Mouse (Mus musculus) hindbrain, embryonic 11.5 days (tissue): Measurements from ENCODE around the gene Wbp1. TPM values are rescaled to one million over a fixed set of nuclear protein-coding genes. Genes with fewer than 3 reads are reported as not detected.

ENCODE experiments used
- ATAC-seq: fragments of 200-750 bp; cut with Nextera tagmentation; 2 replicates; pipeline ENCODE4 v1.8.0; 2017; ENCODE audit warnings: mild to moderate bottlenecking, moderate TSS enrichment, moderate library complexity; ENCODE audit not compliant: low FRiP score
- DNase-seq: peaks from one replicate; pipeline ENCODE4 v3.0.0-alpha.2; 2015; ENCODE audit warnings: low spot score
- H3K27ac ChIP-seq: fragments of 300-500 bp; sonication (generic); 2 replicates; pipeline ENCODE4 v1.5.1; 2014; ENCODE audit warnings: mild to moderate bottlenecking, low read depth, low read length
- H3K27me3 ChIP-seq: fragments of 300-500 bp; sonication (generic); 2 replicates; pipeline ENCODE4 v1.6.1; 2014; ENCODE audit warnings: mild to moderate bottlenecking, low read length, moderate library complexity, mixed read lengths; ENCODE audit not compliant: control insufficient read depth, insufficient read depth
- H3K36me3 ChIP-seq: fragments of 300-500 bp; sonication (generic); 2 replicates; pipeline ENCODE4 v1.6.1; 2014; ENCODE audit warnings: mild to moderate bottlenecking, low read length, moderate library complexity, mixed read lengths; ENCODE audit not compliant: control insufficient read depth, insufficient read depth
- H3K4me1 ChIP-seq: fragments of 300-500 bp; sonication (generic); replicated peaks from 2 replicates; pipeline ENCODE4 v1.6.1; 2014; ENCODE audit warnings: low read length, mixed read lengths; ENCODE audit not compliant: control insufficient read depth, insufficient read depth
- H3K4me2 ChIP-seq: fragments of 300-500 bp; sonication (generic); replicated peaks from 2 replicates; pipeline ENCODE4 v1.6.1; 2014; ENCODE audit warnings: mild to moderate bottlenecking, low read depth, low read length
- H3K4me3 ChIP-seq: fragments of 300-500 bp; sonication (generic); 2 replicates; pipeline ENCODE4 v1.5.1; 2014; ENCODE audit warnings: low read depth, low read length
- H3K9ac ChIP-seq: fragments of 300-500 bp; sonication (generic); 2 replicates; pipeline ENCODE4 v1.6.1; 2014; ENCODE audit warnings: low read depth, low read length
- H3K9me3 ChIP-seq: fragments of 300-500 bp; sonication (generic); 2 replicates; pipeline ENCODE4 v1.6.1; 2016; ENCODE audit warnings: low read length; ENCODE audit not compliant: control insufficient read depth
- WGBS: fragments of 180-500 bp; shearing (Covaris S2); extraction: QIAGEN DNeasy Blood & Tissue Kit; methylation state at CpG from one replicate; pipeline ENCODE4 v1.1.7; 2014; 5-methylcytosine and 5-hydroxymethylcytosine counted together
- polyA plus RNA-seq: library from polyadenylated mRNA; unstranded; fragments of >200 nt; fragmentation: Nextera tagmentation; extraction: Ambion mirVana; gene quantifications from 2 replicates; pipeline ENCODE4 v1.2.1, GENCODE M21; 2014

Gene Wbp1
- polyA plus RNA-seq, 1 experiment from 2014 or later, result 179 TPM

DNA sequence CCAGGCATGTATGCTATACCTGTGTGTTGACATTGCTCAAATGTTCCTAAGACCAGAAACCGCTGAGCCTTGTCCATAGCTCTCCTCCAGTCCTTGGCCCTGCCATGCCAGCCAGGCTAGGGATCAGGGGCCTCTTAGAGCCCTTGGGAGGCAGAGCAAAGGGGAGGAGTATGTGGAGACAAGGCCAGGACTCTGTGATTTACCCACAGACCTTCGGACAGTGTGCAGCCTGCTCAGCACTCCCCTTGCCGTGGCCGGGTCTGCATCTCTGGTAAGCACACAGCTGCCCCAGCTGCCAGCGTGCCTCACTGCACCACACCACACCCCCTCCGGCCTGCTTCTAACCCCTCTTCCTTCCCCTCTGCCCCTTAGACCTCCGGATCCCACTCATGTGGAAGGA, 25.9 kb upstream of the Wbp1 start:
- 61% methylated on average over 7 of the region's 7 CpGs for WGBS
- H3K9me3 ChIP-seq, result no peaks in the 10 kb centered on the region
- peaks cover 5% of the 10 kb centered on the region for H3K4me1 ChIP-seq
- no peak for ATAC-seq
- H3K4me2 ChIP-seq, result no peak overlapping the region
- no peaks in the 10 kb centered on the region for H3K27me3 ChIP-seq
- H3K36me3 ChIP-seq, result 0 out of 2 replicates have a peak, but pooled peaks cover 2% of the 10 kb centered on the region
- no peak for DNase-seq
- H3K4me3 ChIP-seq, result no peak overlapping the region
- no peak overlapping the region for H3K27ac ChIP-seq
- no peak overlapping the region for H3K9ac ChIP-seq

DNA sequence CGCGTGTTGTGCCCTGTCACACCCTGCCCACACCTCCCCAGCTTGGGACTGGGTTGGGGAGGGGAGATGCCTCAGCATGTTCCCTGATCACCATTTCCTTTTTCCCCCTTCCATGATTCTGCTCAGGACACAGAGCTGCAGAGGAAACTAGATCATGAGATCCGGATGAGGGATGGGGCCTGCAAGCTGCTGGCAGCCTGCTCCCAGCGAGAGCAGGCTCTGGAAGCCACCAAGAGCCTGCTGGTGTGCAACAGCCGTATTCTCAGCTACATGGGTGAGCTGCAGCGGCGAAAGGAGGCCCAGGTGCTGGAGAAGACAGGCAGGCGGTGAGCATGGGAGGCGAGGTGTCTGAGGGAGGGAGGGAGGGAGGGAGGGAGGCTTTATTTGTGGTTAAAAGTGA, 24.4 kb upstream of the Wbp1 start:
- Histone ChIP-seq H3K36me3 (0 out of 2 replicates have a peak, but pooled peaks cover 2% of the 10 kb centered on the region), H3K27ac (no peak overlapping the region), H3K4me3 (no peak overlapping the region), H3K4me2 (no peak overlapping the region), H3K4me1 (peaks cover 8% of the 10 kb centered on the region), H3K9me3 (no peaks in the 10 kb centered on the region), H3K27me3 (no peaks in the 10 kb centered on the region; the same call in 1 of the 2 replicates), H3K9ac (no peak overlapping the region)
- WGBS, result 75% methylated on average over 9 of the region's 9 CpGs
- ATAC-seq (no peak), DNase-seq (no peak)

DNA sequence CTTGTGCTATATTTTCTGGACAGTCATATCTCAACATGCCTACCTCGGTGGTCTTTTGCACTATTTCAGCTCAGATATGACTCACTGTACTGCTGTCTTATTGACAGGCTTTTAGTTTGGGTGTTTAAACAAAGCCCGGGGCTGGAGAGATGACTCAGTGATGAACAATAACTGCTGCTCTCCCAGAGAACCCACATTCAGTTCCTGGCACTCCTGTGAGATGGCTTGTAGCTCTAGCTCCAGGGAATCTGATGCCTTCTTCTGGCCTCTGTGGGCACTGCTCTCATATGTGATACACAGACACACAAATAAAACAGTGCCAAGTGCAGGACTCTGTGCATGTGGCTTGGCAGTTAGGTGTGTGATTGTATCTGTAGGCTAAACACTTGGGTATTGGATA, 23.9 kb upstream of the Wbp1 start:
- peaks cover 8% of the 10 kb centered on the region for H3K4me1 ChIP-seq
- no peaks in the 10 kb centered on the region for H3K9me3 ChIP-seq
- no peak overlapping the region for H3K9ac ChIP-seq
- ATAC-seq (no peak), DNase-seq (no peak)
- H3K27me3 ChIP-seq, result no peaks in the 10 kb centered on the region; the same call in 1 of the 2 replicates
- no peak overlapping the region for H3K4me2 ChIP-seq
- H3K4me3 ChIP-seq, result no peak overlapping the region
- H3K36me3 ChIP-seq, result 0 out of 2 replicates have a peak, but pooled peaks cover 2% of the 10 kb centered on the region
- 89% methylated on average over 2 of the region's 2 CpGs for WGBS
- no peak overlapping the region for H3K27ac ChIP-seq

DNA sequence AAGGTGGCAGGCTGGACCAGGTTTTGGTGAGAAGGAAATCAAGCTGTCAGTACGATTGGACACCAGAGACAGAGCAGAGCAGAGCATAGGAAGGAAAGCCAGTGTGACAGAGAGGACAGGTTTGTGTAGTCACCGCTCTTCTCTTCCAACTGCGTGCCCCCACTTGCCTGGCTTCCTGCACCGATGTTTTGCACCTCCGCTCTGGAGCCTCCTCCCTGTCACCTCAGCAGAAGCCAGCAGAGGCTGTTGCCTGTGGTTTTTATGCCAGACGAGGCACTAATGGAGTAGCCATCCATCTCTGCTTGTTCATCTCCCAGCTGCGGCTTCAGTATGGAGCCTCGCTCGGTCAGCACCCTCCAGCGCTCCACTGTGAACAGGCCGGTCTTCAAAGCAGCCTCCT, 21.5 kb upstream of the Wbp1 start:
- DNase-seq, result no peak
- H3K4me1 ChIP-seq, result peaks cover 11% of the 10 kb centered on the region
- WGBS, result 40% methylated on average over 11 of the region's 11 CpGs
- H3K9ac ChIP-seq, result no peak overlapping the region
- no peak for ATAC-seq
- H3K36me3 ChIP-seq, result 0 out of 2 replicates have a peak, but pooled peaks cover 2% of the 10 kb centered on the region
- no peak overlapping the region for H3K27ac ChIP-seq
- H3K9me3 ChIP-seq, result no peaks in the 10 kb centered on the region
- peak overlapping the region; percentile 59 for H3K4me2 ChIP-seq
- no peak overlapping the region for H3K4me3 ChIP-seq
- no peaks in the 10 kb centered on the region; the same call in 1 of the 2 replicates for H3K27me3 ChIP-seq

DNA sequence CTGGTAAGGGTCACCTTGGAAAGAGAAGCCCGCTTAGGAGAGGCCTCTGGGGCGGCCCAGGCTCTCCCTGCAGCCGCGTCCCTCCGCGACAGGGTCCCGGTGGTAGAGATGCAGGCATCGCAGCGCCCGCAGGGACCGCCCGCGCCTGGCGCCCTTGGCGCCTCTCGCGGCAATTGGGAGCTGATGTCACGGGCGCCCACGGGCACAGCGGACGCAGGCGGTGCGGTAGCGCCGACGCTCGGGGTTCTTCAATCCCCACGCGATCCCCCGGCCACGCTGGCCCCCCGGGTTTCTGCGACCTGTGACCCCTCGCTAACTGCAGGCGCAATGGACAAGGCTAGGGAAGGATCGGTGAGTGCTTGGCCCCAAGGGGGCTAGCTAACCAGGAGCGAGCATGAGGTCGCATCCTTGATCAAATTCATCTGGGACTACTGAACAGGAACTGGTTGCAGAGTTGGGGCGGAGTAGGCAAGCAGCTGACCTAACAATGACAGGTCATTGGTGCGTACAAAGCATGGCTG, 20.9 kb upstream of the Wbp1 start:
- 3% methylated on average over 41 of the region's 41 CpGs for WGBS
- peak overlapping the region; percentile 59 for H3K4me2 ChIP-seq
- 0 out of 2 replicates have a peak overlapping the region, but pooled peaks have one; percentile 20 for H3K27ac ChIP-seq
- no peaks in the 10 kb centered on the region; the same call in 1 of the 2 replicates for H3K27me3 ChIP-seq
- ATAC-seq (peak; percentile 6; the same call in 1 of the 2 replicates), DNase-seq (peak; percentile 41)
- 0 out of 2 replicates have a peak, but pooled peaks cover 2% of the 10 kb centered on the region for H3K36me3 ChIP-seq
- H3K4me3 ChIP-seq, result peak overlapping the region; percentile 31
- peak overlapping the region; percentile 46 for H3K9ac ChIP-seq
- peaks cover 11% of the 10 kb centered on the region for H3K4me1 ChIP-seq
- no peaks in the 10 kb centered on the region for H3K9me3 ChIP-seq

DNA sequence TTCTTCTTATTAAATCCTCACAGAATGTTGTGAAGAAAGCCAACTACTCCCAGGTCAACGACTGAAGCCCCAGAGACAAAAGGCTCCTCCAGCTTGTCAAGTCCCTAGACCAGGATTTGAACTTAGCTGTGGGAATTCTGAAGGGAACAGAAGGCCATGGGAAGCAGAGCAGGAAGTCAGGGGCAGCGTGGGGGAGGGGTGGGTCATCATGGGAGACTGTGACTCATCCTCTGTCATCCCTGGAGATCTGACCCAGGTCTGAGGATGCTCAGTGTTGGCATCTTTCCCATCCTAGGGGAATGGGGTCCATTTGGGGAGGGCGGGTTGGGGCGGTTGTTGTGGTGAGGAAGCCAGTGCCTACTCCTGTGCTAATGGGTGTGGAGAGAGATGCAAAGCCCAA, 20.3 kb upstream of the Wbp1 start:
- Histone ChIP-seq H3K9ac (peak overlapping the region; percentile 46), H3K27ac (no peak overlapping the region), H3K4me2 (peak overlapping the region; percentile 59), H3K36me3 (no peaks in the 10 kb centered on the region), H3K9me3 (no peaks in the 10 kb centered on the region), H3K4me3 (peak overlapping the region; percentile 31; the same call in 1 of the 2 replicates), H3K27me3 (no peaks in the 10 kb centered on the region; the same call in 1 of the 2 replicates), H3K4me1 (peaks cover 11% of the 10 kb centered on the region)
- 24% methylated on average over 4 of the region's 4 CpGs for WGBS
- DNase-seq, result no peak
- ATAC-seq, result no peak

DNA sequence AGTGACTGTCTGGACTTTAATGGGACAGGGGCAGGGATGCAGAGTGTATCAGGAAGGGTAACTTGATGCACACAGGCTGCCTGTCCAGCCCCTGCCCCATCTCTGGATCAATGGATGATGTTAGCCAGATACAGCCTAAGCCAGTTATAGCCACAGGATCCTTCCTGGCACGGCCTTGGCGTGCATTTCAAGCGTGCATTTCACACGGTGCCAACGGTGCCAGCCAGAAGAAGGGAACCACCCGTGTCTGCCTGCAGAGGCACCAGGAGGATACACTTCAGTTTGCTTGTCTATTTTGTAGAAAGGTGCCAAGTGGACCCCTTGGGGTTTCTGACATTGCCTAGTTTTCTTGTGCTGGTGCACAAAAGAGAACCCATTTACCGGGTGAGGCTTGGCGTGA, 18.7 kb upstream of the Wbp1 start:
- H3K27ac ChIP-seq, result no peak overlapping the region
- no peaks in the 10 kb centered on the region; the same call in 1 of the 2 replicates for H3K27me3 ChIP-seq
- WGBS, result 96% methylated on average over 8 of the region's 8 CpGs
- no peak for ATAC-seq
- no peak overlapping the region for H3K4me2 ChIP-seq
- no peaks in the 10 kb centered on the region for H3K36me3 ChIP-seq
- peaks cover 17% of the 10 kb centered on the region for H3K4me1 ChIP-seq
- H3K4me3 ChIP-seq, result no peak overlapping the region
- no peak for DNase-seq
- no peaks in the 10 kb centered on the region for H3K9me3 ChIP-seq
- no peak overlapping the region for H3K9ac ChIP-seq

DNA sequence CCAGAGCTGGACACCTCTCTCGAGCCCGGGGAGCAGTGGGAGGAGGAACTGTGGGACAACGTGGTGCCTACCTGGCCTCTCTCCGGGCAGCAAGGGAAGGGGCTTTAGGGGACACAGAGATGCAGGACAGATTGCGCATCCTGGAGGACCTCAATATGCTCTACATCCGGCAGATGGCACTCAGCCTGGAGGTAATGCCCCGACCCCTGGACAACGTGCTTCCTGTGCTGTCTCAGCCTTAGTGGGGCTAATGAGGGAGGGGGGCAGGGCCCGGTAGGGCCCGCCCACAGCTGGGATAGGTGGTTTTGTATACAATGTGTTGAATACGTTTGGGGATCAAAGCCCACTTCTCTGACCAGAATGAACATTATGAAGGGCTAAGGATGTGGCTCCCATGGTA, 16.7 kb upstream of the Wbp1 start:
- peak overlapping the region; percentile 62 for H3K4me3 ChIP-seq
- no peaks in the 10 kb centered on the region; the same call in 1 of the 2 replicates for H3K27me3 ChIP-seq
- peaks cover 17% of the 10 kb centered on the region for H3K4me1 ChIP-seq
- H3K27ac ChIP-seq, result peak overlapping the region; percentile 99
- H3K4me2 ChIP-seq, result peak overlapping the region; percentile 87
- 0% methylated on average over 11 of the region's 11 CpGs for WGBS
- H3K9ac ChIP-seq, result peak overlapping the region; percentile 96
- peak; percentile 66 for DNase-seq
- H3K9me3 ChIP-seq, result no peaks in the 10 kb centered on the region
- peak; percentile 60 for ATAC-seq
- H3K36me3 ChIP-seq, result no peaks in the 10 kb centered on the region

DNA sequence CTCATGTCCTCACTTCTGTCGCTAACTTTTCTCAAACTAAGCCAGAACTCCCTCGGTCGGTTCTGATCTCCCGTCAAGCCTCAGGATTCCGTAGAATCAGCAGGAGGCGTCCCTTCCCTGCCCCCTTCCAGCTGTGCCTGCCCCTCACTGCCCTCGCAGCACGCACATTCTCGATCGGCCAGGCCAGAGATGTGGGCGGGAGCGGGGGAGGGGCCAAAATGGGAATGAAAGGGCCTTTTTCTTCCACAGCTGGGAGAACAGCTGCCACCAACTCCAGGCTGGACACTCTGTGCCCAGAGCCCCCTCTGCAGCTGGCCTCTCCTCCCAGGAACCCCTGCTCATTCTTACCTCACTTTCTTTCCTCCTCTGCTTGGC, 16.2 kb upstream of the Wbp1 start:
- ATAC-seq (peak; percentile 78), DNase-seq (peak; percentile 92)
- Histone ChIP-seq H3K4me1 (peaks cover 17% of the 10 kb centered on the region), H3K36me3 (no peaks in the 10 kb centered on the region), H3K4me3 (peak overlapping the region; percentile 62), H3K9ac (peak overlapping the region; percentile 96), H3K9me3 (no peaks in the 10 kb centered on the region), H3K4me2 (peak overlapping the region; percentile 87), H3K27ac (peak overlapping the region; percentile 99), H3K27me3 (no peaks in the 10 kb centered on the region; the same call in 1 of the 2 replicates)
- WGBS, result under 1% methylated on average over 12 of the region's 12 CpGs
